Mouse (Mus musculus): ENCODE results near the gene Iqgap1.

Iqgap1 gene

DNA sequence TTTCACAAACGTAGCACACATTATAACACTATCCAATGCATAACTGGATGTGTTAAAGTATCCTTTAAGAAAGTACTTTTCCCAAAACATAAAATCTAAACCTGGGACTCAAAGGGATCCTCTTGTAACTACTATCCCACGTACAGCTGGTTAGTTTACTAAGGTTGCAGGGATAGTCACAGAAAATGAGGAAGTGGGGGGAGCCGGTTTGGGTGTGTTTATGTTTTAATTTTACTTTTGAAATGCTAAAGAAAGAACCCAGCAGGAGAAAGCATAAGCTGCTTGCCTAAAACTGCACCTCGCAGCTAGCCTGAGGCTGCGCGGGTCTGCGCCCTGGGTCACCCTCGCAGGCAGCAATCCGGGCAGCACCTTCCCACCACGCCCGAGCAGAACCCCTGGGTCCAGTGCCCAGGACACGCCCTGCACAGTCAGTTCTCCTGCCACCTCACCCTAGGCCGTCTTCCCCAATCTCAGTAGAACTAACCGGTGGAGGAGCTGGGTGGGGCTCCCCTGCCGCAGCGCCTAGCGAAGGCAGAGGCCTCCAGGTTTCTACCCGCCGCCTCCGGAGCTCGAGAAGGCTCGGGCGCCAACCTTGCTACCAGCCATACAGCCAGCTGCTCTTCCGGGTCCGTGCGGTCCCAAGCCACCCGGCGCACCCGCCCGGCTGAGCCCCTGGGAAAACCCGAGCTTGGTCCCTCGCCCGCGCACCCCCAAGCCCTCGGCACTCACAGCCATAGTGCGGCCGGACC, 23.2 kb downstream of the Iqgap1 start:
- peak; percentile 69 for DNase-seq (ENCODE audit: low read depth)

DNA sequence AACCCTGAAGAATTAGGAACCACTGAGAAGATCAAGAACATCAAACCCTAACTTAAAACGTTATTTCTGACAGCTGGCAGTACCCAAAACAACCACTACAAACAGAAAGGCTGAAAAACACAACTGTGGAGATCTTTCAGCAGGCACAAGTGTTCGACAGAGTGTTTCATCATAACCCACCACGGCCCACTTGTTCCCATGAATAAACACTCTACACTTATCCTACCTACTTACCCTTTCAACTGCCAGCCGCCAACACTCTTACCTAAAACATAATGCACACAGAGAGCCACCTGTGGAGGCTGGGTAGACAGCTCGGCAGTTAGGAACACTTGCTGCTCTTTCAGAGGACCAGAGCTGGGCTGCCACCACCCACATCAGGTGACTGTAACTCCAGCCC, 26.5 kb downstream of the Iqgap1 start:
- no peak for DNase-seq (ENCODE audit: low read depth)

DNA sequence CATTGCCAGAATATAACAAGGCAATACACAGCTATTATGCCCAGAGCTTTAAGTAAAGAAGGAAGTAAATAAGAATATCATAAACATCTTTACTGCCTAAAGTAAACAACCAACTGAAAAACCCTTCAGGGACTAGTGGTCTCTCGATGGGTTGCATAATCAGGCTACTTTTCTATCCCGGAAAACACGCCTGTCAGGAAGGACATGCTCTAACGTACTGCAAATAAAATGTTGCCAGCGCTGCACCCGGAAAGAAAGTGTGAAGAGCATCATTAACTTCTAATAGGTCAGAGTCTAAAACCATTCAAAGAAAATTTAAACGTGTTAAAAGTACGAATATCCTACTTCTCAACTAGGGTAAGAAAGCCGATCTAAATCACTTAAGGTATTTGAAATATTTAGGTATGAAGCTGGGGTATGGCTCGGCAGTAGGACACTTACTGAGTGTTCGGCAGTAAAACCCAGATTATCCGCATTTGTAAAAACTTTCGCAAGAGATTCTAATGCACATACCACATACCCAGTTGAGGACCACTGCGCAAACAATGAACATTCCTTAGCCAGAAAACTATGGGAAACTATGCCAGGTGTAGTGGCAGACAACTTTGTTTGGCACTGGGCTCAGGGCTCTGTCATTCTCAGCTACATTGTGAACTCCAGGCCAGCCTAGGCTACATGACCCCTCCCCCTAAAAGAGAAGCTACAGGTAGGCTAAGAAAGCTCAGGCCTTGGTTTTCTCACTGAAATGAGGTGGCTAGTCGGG, 28.8 kb downstream of the Iqgap1 start:
- no peak for DNase-seq (ENCODE audit: low read depth)

DNA sequence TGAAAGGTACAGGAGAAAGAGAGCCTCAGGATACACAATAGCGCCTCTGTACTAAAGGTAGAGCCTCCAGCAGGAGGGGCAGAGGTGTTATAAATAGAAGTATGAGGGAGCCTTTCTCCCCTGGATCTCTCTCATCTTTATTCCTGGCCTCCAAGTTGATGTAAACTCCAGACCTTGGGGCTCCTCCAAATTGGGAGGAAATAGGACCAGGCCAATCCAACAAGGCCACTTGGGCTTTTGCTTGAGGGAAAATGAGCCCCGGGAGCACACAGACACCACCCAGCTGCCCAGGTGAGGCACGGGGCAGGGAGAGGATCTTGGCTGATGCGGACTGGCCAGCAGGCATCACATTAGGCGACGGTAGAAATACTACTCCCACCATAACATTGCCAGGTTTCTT, 29.5 kb downstream of the Iqgap1 start:
- DNase-seq (ENCODE audit: low read depth), result no peak

DNA sequence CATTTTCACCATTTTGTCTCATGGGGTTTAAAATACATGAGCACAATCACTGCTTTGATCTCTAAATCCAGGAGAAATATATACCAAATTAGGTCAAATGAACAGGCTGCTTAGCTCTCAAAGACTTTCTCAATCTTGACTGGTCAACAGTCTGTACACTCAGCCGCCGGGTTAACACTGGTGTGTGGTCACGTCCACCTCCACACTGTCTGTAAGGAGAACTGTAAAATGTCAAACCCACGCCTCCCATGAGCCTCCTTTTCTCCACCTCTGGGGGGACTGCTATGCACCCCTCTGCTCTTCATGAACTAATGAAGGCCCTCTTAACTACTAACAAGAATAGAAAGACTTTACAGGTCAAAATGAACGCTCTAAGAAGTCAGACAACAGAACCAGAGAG, 36.2 kb downstream of the Iqgap1 start:
- no peak for DNase-seq (ENCODE audit: low read depth)

DNA sequence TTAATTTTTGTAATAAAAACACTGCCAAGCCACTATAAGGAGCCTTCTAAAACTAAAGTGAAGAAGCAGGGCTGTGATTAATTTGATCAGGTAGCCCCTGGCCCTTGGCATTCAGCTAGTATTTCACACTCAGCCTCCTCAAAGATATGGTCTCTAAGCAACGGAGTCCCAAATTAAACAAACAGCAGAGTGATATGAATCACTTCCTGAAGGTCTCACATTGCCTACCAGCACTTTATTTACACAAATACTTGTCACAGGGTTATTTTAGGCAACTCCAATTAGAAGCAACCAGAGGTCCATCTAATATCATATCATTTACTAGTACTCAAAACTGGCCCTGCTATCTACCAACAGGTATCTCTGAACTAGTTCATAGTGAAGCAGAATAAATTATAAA, 36.7 kb downstream of the Iqgap1 start:
- peak; percentile 56 for DNase-seq (ENCODE audit: low read depth)

DNA sequence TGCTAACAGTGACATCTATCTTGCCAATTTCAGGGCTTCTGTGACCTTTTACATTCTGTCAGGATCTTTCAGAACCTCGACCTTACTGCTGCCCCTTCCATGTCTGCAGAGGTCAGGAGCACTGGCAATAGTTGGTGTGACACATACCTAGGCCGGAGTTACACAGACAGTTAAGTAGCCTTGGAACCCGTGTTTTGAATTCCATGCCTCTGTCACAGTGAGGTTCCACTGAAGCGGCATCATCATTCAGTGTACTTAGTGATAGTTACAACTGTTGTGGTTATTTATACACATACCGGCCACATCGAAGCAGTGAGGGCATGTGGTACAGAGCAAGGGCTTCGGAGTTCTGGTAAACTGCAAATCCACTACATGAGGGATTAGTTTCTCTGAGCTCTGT, 37.8 kb downstream of the Iqgap1 start:
- DNase-seq (ENCODE audit: low read depth), result no peak

DNA sequence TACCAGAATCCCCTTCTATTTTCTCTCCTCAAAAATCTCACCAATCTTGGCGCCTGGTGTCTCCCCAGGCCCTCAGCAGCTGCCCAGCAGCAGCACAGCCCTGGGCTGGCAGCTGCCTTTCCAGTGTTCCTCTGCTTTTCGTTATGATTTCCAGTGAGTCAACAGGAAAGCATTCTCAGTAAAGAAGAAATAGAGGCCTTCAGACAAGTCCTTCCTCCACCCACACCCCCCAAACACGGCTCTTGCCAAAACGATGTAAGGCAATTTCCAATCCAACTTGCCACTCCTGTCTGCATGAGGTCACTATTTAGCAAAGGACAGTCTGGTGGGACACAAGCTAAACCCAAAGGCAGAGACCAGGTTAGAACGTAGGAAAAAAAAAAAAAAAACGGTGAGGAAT, 39.0 kb downstream of the Iqgap1 start:
- peak; percentile 87 for DNase-seq (ENCODE audit: low read depth)

DNA sequence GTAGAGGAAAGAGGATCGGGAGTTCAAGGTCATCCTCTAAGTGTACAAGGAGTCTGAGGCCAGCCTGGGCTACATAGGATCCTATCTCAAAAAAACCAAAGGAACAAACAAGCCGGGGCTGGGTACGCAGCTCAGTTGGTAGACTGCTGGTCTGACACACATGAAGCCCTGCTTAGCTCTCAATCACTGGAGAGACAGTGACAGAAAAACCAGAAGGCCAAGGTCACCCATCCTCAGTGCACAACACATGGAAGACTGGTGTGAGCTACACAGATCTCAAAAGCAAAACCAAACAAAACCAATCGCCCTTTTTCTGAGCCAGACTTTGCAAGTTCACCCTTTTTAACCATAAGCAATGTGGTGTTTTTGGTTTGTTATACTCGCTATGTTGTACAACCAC, 41.9 kb downstream of the Iqgap1 start:
- DNase-seq (ENCODE audit: low read depth), result no peak

DNA sequence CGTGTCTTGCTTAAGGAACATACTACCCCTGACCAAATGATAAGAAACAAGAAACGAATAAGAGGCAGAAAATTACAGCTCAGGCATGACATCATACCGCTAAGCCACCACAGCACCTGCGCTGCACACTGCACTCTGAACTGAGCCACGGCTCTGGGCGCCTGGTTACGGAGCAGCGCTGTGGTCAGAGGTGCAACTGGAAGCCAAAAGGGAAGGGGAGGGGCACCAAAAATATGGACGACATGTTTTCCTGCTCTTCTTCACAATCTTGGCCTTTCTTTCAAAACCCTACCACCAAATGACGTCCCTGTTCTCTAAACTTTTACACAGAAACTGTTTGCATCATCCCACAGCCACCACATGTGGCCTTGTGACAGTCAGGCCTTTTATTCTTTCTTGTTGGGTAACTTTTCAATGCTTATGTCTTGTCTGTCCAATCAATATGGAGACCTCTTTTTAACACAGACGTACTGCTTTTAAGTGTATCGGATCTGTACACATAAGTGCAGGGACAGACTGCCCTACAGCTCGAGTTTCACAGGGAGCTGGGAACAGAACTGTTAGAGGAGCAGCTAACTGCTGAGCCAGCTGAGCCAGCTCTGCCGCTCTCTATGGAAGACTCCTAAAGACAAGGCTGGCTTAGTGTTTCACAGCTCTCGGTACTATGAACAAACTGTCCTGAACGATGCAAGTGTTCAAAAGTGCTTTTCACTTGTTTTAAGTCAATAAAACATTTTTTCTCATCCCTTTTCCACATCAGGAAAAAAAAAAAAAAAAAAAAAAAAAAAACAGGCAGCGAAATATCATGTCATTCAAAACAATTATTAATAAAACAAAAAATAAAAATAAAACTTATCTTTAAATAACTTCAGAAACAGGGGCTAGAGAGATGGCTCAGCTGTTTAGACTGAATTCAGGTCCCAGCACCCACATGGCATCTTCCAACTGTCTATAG, 43.3 kb downstream of the Iqgap1 start:
- DNase-seq (ENCODE audit: low read depth), result no peak

DNA sequence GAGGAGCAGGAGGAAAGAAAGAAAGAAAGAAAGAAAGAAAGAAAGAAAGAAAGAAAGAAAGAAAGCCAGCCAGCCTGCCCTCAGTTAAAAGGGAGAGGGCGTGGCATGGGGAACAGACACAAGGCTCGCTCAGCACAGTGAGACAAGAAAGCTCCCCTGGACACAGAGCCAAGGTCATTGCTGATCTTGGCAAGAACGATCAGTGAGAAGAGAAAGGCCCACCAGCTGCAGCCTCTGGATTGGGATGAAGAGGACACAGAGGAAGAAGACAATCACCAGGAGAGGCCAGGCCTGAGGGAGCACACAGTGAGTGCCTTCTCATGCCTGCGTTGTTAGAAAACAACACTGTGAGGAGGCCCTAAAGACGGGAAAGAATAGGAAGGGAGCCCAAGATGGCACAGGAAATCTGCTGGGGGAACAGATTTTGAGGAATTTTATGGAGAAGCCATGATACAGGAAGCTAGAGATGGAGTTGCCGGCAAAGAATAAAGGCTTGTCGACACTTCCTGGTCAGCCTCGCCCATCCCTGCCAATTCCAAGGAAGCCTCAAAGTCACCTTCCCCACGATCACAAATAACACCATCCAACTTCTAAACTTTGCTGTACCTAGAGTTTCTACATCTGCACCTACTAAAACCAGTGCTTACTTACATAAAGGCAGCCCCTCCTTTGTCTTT, 44.2 kb downstream of the Iqgap1 start:
- peak; percentile 46 for DNase-seq (ENCODE audit: low read depth)

DNA sequence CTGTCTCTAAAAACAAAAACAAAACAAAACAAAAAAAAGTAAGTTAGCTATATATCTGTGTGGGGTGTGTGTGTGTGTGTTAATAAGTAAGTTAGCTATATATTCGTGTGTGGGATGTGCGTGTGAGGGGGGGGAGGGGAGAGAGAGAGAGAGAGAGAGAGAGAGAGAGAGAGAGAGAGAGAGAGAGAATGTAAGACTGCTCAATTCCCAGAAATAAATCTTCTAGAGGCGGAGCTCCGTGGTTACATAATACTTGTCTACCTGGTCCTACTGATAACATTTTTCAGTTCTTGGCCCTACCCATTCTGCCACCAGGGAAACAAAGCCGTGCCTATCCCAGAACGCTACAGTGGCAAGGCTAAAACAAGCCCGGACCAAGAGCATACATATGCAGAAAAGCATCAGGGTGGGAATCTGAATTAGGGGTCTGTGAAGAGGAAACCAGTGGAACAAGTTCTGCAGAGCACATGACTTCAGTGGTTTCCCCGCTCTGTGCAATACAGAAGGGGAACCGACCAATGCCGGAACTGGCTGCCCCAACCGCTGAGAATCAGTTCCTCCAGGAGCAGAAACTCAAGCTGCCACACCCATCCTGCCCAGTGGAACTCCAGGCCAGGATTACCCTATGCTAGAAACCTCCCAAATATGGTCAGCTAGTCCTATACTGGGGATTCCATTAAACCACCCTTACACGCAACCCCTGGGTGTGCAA, 46.7 kb downstream of the Iqgap1 start:
- DNase-seq (ENCODE audit: low read depth), result peak; percentile 37

DNA sequence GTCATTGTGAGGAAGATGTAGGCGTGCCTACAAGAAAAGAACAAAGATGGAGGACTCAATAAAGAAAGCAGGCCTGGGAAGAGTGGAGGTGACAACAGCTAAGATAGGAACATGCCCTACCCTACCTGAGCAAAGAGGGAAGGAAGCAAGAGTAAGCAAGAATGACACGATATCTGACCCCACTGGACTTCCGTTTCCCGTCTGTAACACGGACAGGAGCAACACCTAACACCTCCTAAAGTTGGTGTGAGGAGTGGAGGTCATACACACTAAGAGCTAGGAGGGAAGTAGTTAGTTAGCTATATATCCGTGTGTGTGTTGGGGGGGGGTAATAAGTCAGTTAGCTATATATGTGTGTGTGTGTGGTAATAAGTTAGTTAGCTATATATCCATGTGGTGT, 47.4 kb downstream of the Iqgap1 start:
- DNase-seq (ENCODE audit: low read depth), result no peak

DNA sequence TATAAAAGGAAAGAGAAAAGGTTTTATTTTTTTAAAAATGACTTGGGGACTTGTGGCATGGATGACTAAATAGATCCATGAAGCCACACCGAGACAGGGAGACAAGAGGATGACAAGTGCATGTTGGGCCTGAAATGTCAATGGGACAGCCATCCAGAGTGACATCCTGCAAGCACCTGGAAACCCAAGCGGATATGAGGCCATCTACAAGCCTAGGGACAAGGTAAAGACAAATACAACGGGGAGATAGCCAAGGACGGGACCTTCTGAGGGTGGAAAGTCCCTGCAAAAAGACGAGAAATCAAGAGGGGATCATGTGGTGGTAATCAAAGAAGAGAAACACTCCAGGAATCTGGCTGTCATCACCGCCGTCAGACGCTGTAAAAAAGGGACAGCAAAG, 48.6 kb downstream of the Iqgap1 start:
- DNase-seq (ENCODE audit: low read depth), result no peak

DNA sequence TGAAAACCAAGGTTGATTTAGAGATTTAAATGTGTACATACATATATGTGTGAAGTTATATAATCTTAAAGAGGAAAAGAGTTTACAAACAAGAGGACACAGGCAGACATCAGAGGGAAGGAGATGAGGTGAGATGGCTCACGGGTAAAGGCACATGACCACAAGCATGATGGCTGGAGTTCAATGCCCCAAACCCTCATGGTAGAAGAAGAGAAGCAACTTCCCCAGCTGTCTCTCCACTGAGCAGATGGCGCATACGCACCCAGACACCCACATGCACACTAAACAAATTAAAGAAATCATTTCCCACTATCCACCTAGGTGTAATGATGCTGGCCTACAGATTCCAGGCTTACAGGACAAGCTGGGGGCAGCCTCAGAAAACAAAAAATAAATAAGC, 49.7 kb downstream of the Iqgap1 start:
- no peak for DNase-seq (ENCODE audit: low read depth)

DNA sequence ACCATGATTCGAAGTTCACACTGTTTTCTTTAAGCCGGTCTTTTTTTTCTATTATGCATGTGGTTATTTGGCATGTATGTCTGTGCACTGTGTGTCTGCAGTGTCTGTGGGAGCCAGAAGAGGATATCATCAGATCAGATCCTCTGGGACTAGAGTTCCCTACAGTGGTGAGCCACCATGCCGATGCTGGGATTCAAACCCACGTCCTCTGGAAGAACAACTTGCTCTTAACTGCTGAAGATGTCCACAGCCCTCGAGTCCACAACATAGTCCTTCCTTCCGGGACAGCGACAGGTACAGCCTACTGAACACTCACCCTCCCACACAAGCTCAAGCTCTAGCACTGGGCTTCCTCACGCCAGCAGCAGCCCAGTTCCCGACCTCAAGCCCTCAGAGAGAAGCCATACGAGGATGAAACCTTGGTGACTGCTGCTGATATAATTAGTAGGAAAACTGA, 50.3 kb downstream of the Iqgap1 start:
- no peak for DNase-seq (ENCODE audit: low read depth)

DNA sequence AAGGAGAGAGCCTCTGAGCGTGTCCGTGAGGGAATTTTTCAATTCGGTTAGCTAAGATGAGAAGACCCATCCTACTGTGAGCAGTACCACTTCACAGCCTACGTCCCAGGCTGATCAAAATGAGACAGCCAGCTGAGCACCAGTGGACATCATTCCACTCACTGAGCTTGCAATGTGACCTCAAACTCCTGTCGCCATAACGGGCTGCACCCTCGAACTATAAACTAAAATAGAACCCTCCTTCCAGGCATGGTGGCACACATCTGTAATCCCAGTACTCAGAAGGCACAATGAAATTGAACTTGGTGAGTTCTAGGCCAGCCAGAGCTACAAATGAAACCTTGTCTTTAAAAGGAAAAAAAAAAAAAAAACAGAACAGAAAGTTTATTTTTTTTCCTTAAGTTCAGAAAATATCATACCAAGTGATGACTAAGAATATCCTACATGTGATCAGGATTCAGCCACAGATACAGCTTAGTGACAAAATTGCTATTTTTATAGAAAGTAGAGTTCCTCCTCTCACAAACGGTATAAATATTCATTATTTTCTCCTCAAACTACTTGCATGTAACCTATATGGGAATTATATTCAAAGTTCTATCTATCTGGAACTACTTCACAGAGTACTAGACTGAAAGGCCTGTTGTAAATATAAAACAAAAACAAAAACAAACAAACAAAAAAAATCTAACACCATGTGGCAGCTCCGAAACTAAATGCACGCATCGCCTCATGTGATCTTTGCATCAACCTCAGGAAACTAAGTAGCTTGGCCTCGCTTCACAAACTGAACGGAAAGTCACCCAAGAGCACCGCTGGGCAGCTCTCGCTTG, 50.9 kb downstream of the Iqgap1 start:
- peak; percentile 42 for DNase-seq (ENCODE audit: low read depth)

DNA sequence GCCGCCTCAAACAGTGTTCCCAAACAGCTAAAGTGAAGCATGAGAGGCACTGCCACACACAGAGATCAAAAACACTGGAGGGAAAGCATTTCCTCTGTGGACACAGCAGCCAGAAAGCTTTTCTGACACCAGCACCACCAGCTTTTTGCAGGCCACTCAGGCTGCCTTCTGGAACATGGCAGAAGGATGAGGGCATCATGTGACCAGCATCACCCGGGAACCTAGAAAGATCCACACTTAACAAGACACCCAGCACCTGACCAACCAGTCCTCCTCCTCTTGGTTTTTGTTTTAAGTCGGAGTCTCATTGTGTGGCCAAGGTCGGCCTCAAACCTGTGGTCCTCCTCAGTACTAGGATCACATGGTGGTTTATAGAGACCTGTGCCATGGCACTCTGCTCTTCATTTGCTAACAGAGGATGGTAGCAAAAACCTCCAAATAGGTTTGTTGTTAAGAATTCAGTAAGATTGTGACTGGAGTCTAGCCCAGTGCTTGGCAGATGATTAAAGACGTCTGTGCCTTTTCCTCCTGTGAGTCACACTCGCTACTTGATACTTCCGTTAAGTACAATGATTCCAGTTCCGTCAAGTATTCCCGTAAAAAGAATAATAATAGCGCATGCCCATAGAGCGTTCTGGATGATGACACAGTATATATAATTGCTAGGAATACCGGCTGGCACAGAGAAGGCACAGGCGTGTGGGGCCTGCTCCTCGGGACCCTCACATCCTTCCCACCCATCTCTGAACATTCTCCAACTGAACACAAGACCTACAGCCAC, 51.8 kb downstream of the Iqgap1 start:
- DNase-seq (ENCODE audit: low read depth), result peak; percentile 66

DNA sequence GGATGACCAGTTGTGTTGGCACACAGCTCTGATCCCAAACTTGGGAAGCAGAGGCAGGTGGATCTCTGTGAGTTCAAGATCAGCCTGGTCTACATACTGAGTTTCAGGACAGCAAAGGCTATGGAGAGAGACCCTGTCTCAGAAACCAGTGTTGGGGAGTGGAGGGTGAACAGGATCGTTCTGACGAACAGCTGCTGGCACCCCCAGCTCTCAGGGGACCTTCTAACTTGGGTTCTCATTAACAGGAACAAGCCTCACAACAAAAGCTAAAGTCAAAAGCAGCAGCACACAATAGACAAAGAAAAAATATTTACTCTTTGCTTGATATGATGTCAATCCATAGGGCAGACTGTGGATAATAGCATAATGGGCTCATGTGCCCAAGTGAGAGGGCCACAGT, 55.3 kb downstream of the Iqgap1 start:
- DNase-seq (ENCODE audit: low read depth), result no peak

Data from NIH3T3 (cell line).